Mouse (Mus musculus) bone marrow, adult 2 months (tissue): ENCODE measurements at regions not wholly inside any gene's neighbourhood (a gene's known extent, or its start where the extent isn't known, plus 50 kb on each side); places are given as distances from the start of the nearest gene placed in this dataset.

ENCODE experiments used
- CTCF ChIP-seq: fragments of 200-500 bp; IDR thresholded peaks from 2 replicates; pipeline ENCODE4 v1.5.1; 2011; ENCODE audit warnings: low read length, control low read depth; ENCODE audit not compliant: control insufficient read depth, insufficient read depth
- POLR2A ChIP-seq: fragments of 200-500 bp; IDR thresholded peaks from 2 replicates; pipeline ENCODE4 v1.6.1; 2011; ENCODE audit warnings: low read depth, mild to moderate bottlenecking, control low read depth, low read length, borderline replicate concordance; ENCODE audit not compliant: control insufficient read depth

GRCm38 (mm10) chr15:41332451-41332850 is 1198.3 kb downstream of the 9330182O14Rik start:
- TF ChIP-seq CTCF (no peak), POLR2A (no peak)
